Mouse (Mus musculus) CH12.LX (cell line): ENCODE data around the gene Aldh3b2. TPM values are rescaled to one million over a fixed set of nuclear protein-coding genes. Genes with fewer than 3 reads are reported as not detected.

ENCODE experiments used
- DNase-seq: peaks from one replicate; pipeline ENCODE4 v3.0.0-alpha.2; 2013; ENCODE audit errors: extremely low read depth
- H3K27ac ChIP-seq: 2 replicates; pipeline ENCODE4 v1.5.1; 2012; ENCODE audit warnings: low read depth, mild to moderate bottlenecking, control low read depth, moderate library complexity; ENCODE audit not compliant: insufficient read depth
- H3K27me3 ChIP-seq: replicated peaks from 2 replicates; pipeline ENCODE3; 2012; ENCODE audit warnings: inconsistent platforms
- H3K36me3 ChIP-seq, 2 experiments: replicated peaks in 1 of 2; 2 replicates each; pipeline versions ENCODE3 to v1.6.1; 2012; ENCODE audit warnings: inconsistent platforms in 1 of 2, low read length in 1 of 2, mild to moderate bottlenecking in 1 of 2, mixed read lengths in 1 of 2, moderate library complexity in 1 of 2; ENCODE audit not compliant: control insufficient read depth in 1 of 2, insufficient read depth in 1 of 2
- H3K4me1 ChIP-seq, 2 experiments: 2 replicates each; pipeline ENCODE4 v1.6.1; 2012; ENCODE audit warnings: inconsistent platforms in 1 of 2, moderate library complexity in 1 of 2; ENCODE audit not compliant: insufficient read depth in 2 of 2, control insufficient read depth in 1 of 2
- H3K4me2 ChIP-seq: 2 replicates; pipeline ENCODE4 v1.6.1; 2012; ENCODE audit warnings: low read depth, mild to moderate bottlenecking, control low read depth; ENCODE audit not compliant: poor library complexity, insufficient read depth, severe bottlenecking
- H3K4me3 ChIP-seq, 3 experiments: fragments of 150-350 bp in 1 of 3; sonication (generic) in 1 of 3; replicated peaks in 1 of 3; 2 replicates each; pipeline versions ENCODE3 to v1.5.1; 2011 to 2012; ENCODE audit warnings: low read depth in 2 of 3, low read length in 2 of 3, mild to moderate bottlenecking in 2 of 3, moderate library complexity in 2 of 3, control low read depth in 1 of 3, improper control_type of control experiment in 1 of 3, inconsistent platforms in 1 of 3, mixed read lengths in 1 of 3; ENCODE audit not compliant: poor library complexity in 1 of 3
- H3K79me2 ChIP-seq: replicated peaks from 2 replicates; pipeline ENCODE4 v1.6.1; 2012; ENCODE audit warnings: mild to moderate bottlenecking, moderate library complexity; ENCODE audit not compliant: control insufficient read depth, poor library complexity, insufficient read depth, severe bottlenecking; ENCODE audit errors: extremely low read depth
- H3K9ac ChIP-seq: 2 replicates; pipeline ENCODE4 v1.6.1; 2012; ENCODE audit warnings: low read depth, mild to moderate bottlenecking, control low read depth, moderate library complexity; ENCODE audit not compliant: insufficient read depth
- H3K9me3 ChIP-seq: replicated peaks from 2 replicates; pipeline ENCODE3; 2012; ENCODE audit warnings: low read length, inconsistent platforms, mixed read lengths
- BHLHE40 ChIP-seq: IDR thresholded peaks from 2 replicates; pipeline ENCODE4 v1.6.1; 2011; ENCODE audit warnings: mild to moderate bottlenecking, low read depth, low read length, improper control_type of control experiment
- CHD1 ChIP-seq: IDR thresholded peaks from 2 replicates; pipeline ENCODE4 v1.6.1; 2012; ENCODE audit warnings: low read depth, low read length, improper control_type of control experiment, inconsistent platforms
- CTCF ChIP-seq, 2 experiments: IDR thresholded peaks in 1 of 2; conservative IDR thresholded peaks in 1 of 2; 2 replicates each; pipeline ENCODE4 v1.5.1; 2011 to 2012; ENCODE audit warnings: low read depth in 2 of 2, low read length in 2 of 2, improper control_type of control experiment in 1 of 2, inconsistent platforms in 1 of 2, mild to moderate bottlenecking in 1 of 2, moderate library complexity in 1 of 2
- E2F4 ChIP-seq: IDR thresholded peaks from 2 replicates; pipeline ENCODE4 v1.6.1; 2011; ENCODE audit warnings: low read depth, low read length, improper control_type of control experiment; ENCODE audit not compliant: insufficient replicate concordance
- ELF1 ChIP-seq: IDR thresholded peaks from 2 replicates; pipeline ENCODE4 v1.6.1; 2014; ENCODE audit warnings: low read depth, mild to moderate bottlenecking, inconsistent platforms, low read length, improper control_type of control experiment
- HCFC1 ChIP-seq: IDR thresholded peaks from 2 replicates; pipeline ENCODE4 v1.6.1; 2012; ENCODE audit warnings: low read depth, mild to moderate bottlenecking, inconsistent platforms, low read length, improper control_type of control experiment
- IRF4 ChIP-seq: IDR thresholded peaks from 2 replicates; pipeline ENCODE4 v1.6.1; 2014; ENCODE audit warnings: low read depth, mild to moderate bottlenecking, inconsistent platforms, low read length, improper control_type of control experiment
- JUND ChIP-seq: conservative IDR thresholded peaks from 2 replicates; pipeline ENCODE4 v1.6.1; 2011; ENCODE audit warnings: low read depth, low read length, improper control_type of control experiment
- KAT2A ChIP-seq: IDR thresholded peaks from 2 replicates; pipeline ENCODE4 v1.6.1; 2012; ENCODE audit warnings: low read length, improper control_type of control experiment, inconsistent platforms; ENCODE audit not compliant: insufficient replicate concordance
- MAX ChIP-seq: IDR thresholded peaks from 2 replicates; pipeline ENCODE4 v1.6.1; 2011; ENCODE audit warnings: low read length, improper control_type of control experiment
- MAZ ChIP-seq: IDR thresholded peaks from 2 replicates; pipeline ENCODE4 v1.6.1; 2012; ENCODE audit warnings: low read depth, mild to moderate bottlenecking, inconsistent platforms, low read length, improper control_type of control experiment, moderate library complexity
- MXI1 ChIP-seq: IDR thresholded peaks from 2 replicates; pipeline ENCODE4 v1.6.1; 2011; ENCODE audit warnings: mild to moderate bottlenecking, low read depth, low read length, improper control_type of control experiment
- MYC ChIP-seq: IDR thresholded peaks from 2 replicates; pipeline ENCODE4 v1.6.1; 2011; ENCODE audit warnings: low read depth, mild to moderate bottlenecking, improper control_type of control experiment, low read length
- NRF1 ChIP-seq: IDR thresholded peaks from 2 replicates; pipeline ENCODE4 v1.6.1; 2014; ENCODE audit warnings: low read depth, mild to moderate bottlenecking, inconsistent platforms, low read length, improper control_type of control experiment, moderate library complexity
- PAX5 ChIP-seq: IDR thresholded peaks from 2 replicates; pipeline ENCODE4 v1.6.1; 2012; ENCODE audit warnings: low read length, inconsistent platforms, mixed read lengths
- POLR2A ChIP-seq: IDR thresholded peaks from 2 replicates; pipeline ENCODE4 v1.6.1; 2011; ENCODE audit warnings: low read depth, mild to moderate bottlenecking, improper control_type of control experiment, low read length
- POLR2AphosphoS2 ChIP-seq: IDR thresholded peaks from 2 replicates; pipeline ENCODE4 v1.6.1; 2011; ENCODE audit warnings: low read depth, low read length, improper control_type of control experiment
- RAD21 ChIP-seq: IDR thresholded peaks from 2 replicates; pipeline ENCODE4 v1.6.1; 2011; ENCODE audit warnings: low read depth, mild to moderate bottlenecking, low read length, improper control_type of control experiment, moderate library complexity
- RCOR1 ChIP-seq: conservative IDR thresholded peaks from 2 replicates; pipeline ENCODE4 v1.6.1; 2012; ENCODE audit warnings: low read depth, mild to moderate bottlenecking, inconsistent platforms, low read length, improper control_type of control experiment
- SIN3A ChIP-seq: IDR thresholded peaks from 2 replicates; pipeline ENCODE4 v1.6.1; 2012; ENCODE audit warnings: low read length, improper control_type of control experiment, inconsistent platforms
- TBP ChIP-seq: conservative IDR thresholded peaks from 2 replicates; pipeline ENCODE4 v1.6.1; 2011; ENCODE audit warnings: low read depth, low read length, improper control_type of control experiment
- TCF12 ChIP-seq: IDR thresholded peaks from 2 replicates; pipeline ENCODE4 v1.6.1; 2014; ENCODE audit warnings: low read depth, mild to moderate bottlenecking, inconsistent platforms, low read length, improper control_type of control experiment
- UBTF ChIP-seq: IDR thresholded peaks from 2 replicates; pipeline ENCODE4 v1.6.1; 2012; ENCODE audit warnings: low read depth, mild to moderate bottlenecking, inconsistent platforms, low read length, improper control_type of control experiment, moderate library complexity
- USF1 ChIP-seq: IDR thresholded peaks from 2 replicates; pipeline ENCODE4 v1.6.1; 2014; ENCODE audit warnings: low read depth, mild to moderate bottlenecking, inconsistent platforms, low read length, improper control_type of control experiment
- USF2 ChIP-seq: conservative IDR thresholded peaks from 2 replicates; pipeline ENCODE4 v1.6.1; 2011; ENCODE audit warnings: low read depth, low read length, improper control_type of control experiment
- ZC3H11A ChIP-seq: IDR thresholded peaks from 2 replicates; pipeline ENCODE4 v1.6.1; 2012; ENCODE audit warnings: low read depth, mild to moderate bottlenecking, inconsistent platforms, low read length, improper control_type of control experiment
- ZKSCAN1 ChIP-seq: IDR thresholded peaks from 2 replicates; pipeline ENCODE4 v1.6.1; 2012; ENCODE audit warnings: low read depth, inconsistent platforms, low read length, improper control_type of control experiment, borderline replicate concordance
- ZMIZ1 ChIP-seq: IDR thresholded peaks from 2 replicates; pipeline ENCODE4 v1.6.1; 2012; ENCODE audit warnings: low read depth, mild to moderate bottlenecking, inconsistent platforms, low read length, improper control_type of control experiment
- ZNF384 ChIP-seq: IDR thresholded peaks from 2 replicates; pipeline ENCODE4 v1.6.1; 2012; ENCODE audit warnings: low read depth, low read length, improper control_type of control experiment, inconsistent platforms
- dilution Hi-C: fragments of 300-500 bp; cut with MboI; formaldehyde crosslinking; loops from 2 replicates; pipeline ENCODE4 v1.14.3; 2020; ENCODE audit warnings: low sequenced_read_pairs; ENCODE audit not compliant: extremely low pct_unique_long_range_greater_than_20kb, extremely low pct_ligation_motif_present
- in situ Hi-C: fragments of 300-500 bp; cut with MboI; formaldehyde crosslinking; loops from 3 replicates; pipeline ENCODE4 v1.14.3; 2019; ENCODE audit warnings: low sequenced_read_pairs, low pct_ligation_motif_present, low pct_unique_long_range_greater_than_20kb, mixed read lengths
- polyA plus RNA-seq: library from polyadenylated mRNA; unstranded; fragments of >175 nt; gene quantifications from 2 replicates; pipeline ENCODE4 v1.2.1, GENCODE M21; 2012; ENCODE audit warnings: low read depth; ENCODE audit not compliant: insufficient read length
- total RNA-seq, 2 experiments: library from RNA; depleted of rRNA; stranded (reverse); fragments of 300-350 nt in 1 of 2; fragments of >200 nt in 1 of 2; gene quantifications; 2 replicates each; pipeline ENCODE4 v1.2.3; 2012 to 2014

Aldh3b2 gene
- total and polyA plus RNA-seq, 3 experiments = not detected

DNA sequence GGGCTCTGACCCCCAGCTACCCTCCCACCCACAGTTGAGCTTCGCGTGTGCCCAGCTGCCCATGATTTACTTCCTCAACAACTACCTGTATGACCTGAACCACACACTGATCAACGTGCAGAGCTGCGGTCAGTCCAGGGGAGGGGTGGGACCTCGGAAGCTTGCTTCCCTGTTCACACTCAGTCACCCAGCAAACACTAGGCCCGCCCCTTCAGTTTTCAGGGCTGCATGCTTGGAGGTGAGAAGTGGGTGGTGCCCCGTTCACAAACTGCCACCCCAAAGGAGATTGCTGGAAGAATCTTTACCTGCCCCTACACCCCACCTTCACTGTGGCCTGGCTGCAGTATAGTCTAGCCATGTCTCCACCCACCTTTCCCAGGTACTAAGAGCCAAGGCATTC is 29.8 kb upstream of the Aldh3b2 start:
- Histone ChIP-seq H3K9ac (no peak overlapping the region), H3K27me3 (no peaks in the 10 kb centered on the region), H3K36me3 (peaks cover 24 to 70% of the 10 kb centered on the region in 2 experiments), H3K9me3 (no peaks in the 10 kb centered on the region), H3K4me2 (no peak overlapping the region), H3K4me3 (no peak overlapping the region), H3K4me1 (peaks cover 24 to 77% of the 10 kb centered on the region in 2 experiments), H3K79me2 (no peaks in the 10 kb centered on the region), H3K27ac (no peak overlapping the region)
- dilution Hi-C loops (no loop called here), in situ Hi-C loops (loop anchor here (5.0 kb wide), 1 partner anchor 35 kb away; the partner anchor contains the start of gene Tcirg1)
- TF ChIP-seq JUND = no peak
- no peak for TF ChIP-seq MYC
- no peak for TF ChIP-seq TCF12
- no peak for TF ChIP-seq ZNF384
- no peak for TF ChIP-seq IRF4
- TF ChIP-seq USF1 = no peak
- TF ChIP-seq RAD21 = no peak
- no peak for TF ChIP-seq TBP
- no peak for TF ChIP-seq POLR2AphosphoS2
- no peak for TF ChIP-seq E2F4
- no peak for TF ChIP-seq ZKSCAN1
- no peak for TF ChIP-seq SIN3A
- TF ChIP-seq ZC3H11A = no peak
- no peak for TF ChIP-seq CHD1
- DNase-seq = no peak

DNA sequence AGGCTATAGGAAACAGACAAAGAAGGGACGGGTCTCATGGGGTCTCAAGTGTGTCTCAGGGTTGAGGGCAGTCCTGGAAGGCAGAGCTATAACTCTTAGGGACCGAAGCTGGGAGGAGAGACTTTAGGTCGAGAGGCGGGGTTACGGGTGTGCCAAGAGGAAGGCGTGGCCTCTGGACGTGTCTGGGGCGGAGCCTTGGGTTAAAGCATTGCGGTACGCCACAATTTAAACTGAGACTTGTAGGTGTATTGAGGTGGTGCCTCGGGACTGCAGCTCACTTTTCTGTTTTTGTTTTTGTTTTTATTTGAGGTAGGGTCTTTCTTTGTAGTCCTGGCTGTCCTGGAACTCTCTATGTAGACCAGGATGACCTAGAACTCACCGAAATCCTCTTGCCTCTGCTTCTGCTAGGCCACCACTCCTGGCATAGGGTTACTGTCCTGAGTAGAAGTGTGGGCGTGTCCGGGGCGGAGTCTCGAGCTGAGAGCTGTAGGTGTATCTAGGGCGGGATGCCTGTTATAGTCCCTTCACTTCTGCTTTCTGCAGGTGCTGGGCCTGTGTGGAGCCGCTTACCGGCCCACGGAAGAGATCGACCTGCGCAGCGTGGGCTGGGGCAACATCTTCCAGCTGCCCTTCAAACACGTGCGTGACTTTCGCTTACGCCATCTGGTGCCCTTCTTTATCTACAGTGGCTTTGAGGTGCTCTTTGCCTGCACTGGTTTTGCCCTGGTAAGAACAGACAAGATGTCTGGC is 29.0 kb upstream of the Aldh3b2 start:
- no peaks in the 10 kb centered on the region for H3K27me3 ChIP-seq
- H3K79me2 ChIP-seq = no peaks in the 10 kb centered on the region
- in situ Hi-C loops = loop anchor here (5.0 kb wide), 1 partner anchor 36 kb away; the partner anchor contains the start of gene Tcirg1
- peaks cover 20 to 72% of the 10 kb centered on the region in 2 experiments for H3K4me1 ChIP-seq
- H3K9ac ChIP-seq = no peak overlapping the region
- DNase-seq = peak; percentile 86
- H3K9me3 ChIP-seq = no peaks in the 10 kb centered on the region
- peak overlapping the region; percentile 22; the same call in 1 of the 2 replicates for H3K4me2 ChIP-seq
- H3K27ac ChIP-seq = peak overlapping the region; percentile 14; the same call in 1 of the 2 replicates
- H3K36me3 ChIP-seq = peaks cover 31 to 73% of the 10 kb centered on the region in 2 experiments
- dilution Hi-C loops = no loop called here
- peak overlapping the region in 2 of 3 experiments; percentile 8 to 37 for H3K4me3 ChIP-seq
- no peak for TF ChIP-seq KAT2A
- no peak for TF ChIP-seq ZMIZ1
- peak in 1 of 2 experiments; percentile 21; a peak in 1 of 4 replicates for TF ChIP-seq CTCF (conservative IDR thresholded peaks at IDR 0.05 in 1 of 2, IDR thresholded peaks at IDR 0.05 in 1 of 2; ENCODE audit: low read depth in 2 of 2, low read length in 2 of 2)
- TF ChIP-seq NRF1 = peak; percentile 61
- no peak for TF ChIP-seq ZKSCAN1
- peak; percentile 38; the same call in 1 of the 2 replicates for TF ChIP-seq ELF1
- TF ChIP-seq USF2 = no peak
- TF ChIP-seq MAX = peak; percentile 90
- TF ChIP-seq CHD1 = no peak
- peak; percentile 89 for TF ChIP-seq MYC
- no peak for TF ChIP-seq PAX5
- TF ChIP-seq UBTF = no peak
- no peak for TF ChIP-seq ZNF384
- no peak for TF ChIP-seq USF1
- TF ChIP-seq HCFC1 = no peak
- peak; percentile 87 for TF ChIP-seq MXI1
- TF ChIP-seq BHLHE40 = peak; percentile 88
- TF ChIP-seq POLR2A = peak; percentile 60; the same call in 1 of the 2 replicates
- TF ChIP-seq RCOR1 = no peak
- TF ChIP-seq E2F4 = no peak
- no peak for TF ChIP-seq ZC3H11A
- peak; percentile 75 for TF ChIP-seq SIN3A
- TF ChIP-seq POLR2AphosphoS2 = no peak
- peak; percentile 14 for TF ChIP-seq RAD21
- peak; percentile 62; the same call in 1 of the 2 replicates for TF ChIP-seq TCF12
- TF ChIP-seq MAZ = no peak
